Mouse (Mus musculus): ENCODE measurements around the gene Rnf167.

The Rnf167 gene

DNA sequence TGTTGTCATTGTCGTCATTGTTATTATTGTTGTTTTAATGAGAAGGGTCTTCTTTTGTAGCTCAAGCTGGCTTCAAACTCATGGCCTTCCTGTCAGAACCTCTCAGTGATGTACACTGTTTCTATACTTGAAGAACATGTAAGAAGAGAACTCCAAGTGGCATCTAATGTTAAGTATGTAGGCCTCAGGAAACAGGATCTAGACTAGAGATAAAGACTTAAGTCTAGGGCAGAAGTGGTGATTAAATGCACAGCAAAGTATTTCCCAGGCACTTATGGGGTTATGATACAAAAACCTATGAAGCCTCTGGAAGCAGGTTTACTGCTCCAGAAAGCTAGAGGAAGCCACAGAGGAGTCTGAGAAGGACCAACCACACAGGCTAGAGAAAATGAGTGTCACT, 8.7 kb upstream of the Rnf167 start:
- DNase-seq, result no peak

DNA sequence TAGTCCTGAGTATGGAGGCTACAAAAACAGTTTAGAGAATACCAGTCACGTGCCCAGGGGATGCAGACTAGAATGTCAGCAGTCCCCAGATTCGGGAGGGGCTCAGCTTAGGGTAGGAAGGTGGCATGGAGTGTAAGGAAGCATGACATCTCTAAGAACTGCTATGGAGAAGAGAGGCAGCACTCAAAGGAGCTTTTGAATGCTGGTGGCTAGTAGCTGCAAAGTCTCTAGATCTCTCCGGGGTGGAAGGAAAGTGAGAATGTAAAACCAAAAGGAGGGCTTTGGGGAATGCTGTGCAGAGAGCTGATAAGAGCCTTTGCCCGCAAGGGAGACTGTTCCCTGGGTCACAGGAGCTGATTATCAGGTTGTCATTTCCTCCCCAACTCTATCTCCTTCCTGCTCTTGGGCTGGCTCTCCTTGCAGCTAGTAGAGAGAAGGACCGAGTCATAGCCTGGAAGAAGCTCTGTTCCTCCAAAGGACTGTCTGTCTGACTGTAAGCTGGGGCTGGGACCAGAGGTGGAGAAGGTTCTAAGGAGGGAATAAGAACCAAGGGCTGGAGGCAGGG, 8.2 kb upstream of the Rnf167 start, which contains the start of gene Gp1ba:
Gp1ba (plus strand) TSS at position 409 of the 565 bp plus-strand sequence.
- DNase-seq, result no peak

DNA sequence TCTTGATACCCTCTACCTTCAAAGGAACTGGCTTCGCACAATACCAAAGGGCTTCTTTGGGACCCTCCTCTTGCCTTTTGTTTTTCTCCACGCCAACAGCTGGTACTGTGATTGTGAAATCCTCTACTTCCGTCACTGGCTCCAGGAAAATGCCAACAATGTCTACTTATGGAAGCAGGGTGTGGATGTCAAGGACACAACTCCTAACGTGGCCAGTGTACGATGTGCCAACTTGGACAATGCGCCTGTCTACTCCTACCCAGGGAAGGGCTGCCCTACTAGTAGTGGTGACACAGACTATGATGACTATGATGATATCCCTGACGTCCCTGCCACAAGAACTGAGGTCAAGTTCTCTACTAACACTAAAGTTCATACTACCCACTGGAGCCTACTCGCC, 7.1 kb upstream of the Rnf167 start:
- no peak for DNase-seq

DNA sequence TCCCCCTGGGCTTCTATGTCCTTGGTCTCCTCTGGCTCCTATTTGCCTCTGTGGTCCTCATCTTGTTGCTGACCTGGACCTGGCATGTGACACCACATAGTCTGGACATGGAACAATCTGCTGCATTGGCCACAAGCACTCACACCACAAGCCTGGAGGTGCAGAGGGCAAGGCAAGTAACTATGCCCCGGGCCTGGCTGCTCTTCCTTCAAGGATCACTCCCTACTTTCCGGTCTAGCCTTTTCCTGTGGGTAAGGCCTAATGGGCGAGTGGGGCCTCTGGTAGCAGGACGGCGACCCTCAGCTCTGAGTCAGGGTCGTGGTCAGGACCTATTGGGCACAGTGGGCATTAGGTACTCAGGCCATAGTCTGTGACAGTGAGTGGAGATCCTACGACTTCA, 5.8 kb upstream of the Rnf167 start:
- DNase-seq, result no peak

DNA sequence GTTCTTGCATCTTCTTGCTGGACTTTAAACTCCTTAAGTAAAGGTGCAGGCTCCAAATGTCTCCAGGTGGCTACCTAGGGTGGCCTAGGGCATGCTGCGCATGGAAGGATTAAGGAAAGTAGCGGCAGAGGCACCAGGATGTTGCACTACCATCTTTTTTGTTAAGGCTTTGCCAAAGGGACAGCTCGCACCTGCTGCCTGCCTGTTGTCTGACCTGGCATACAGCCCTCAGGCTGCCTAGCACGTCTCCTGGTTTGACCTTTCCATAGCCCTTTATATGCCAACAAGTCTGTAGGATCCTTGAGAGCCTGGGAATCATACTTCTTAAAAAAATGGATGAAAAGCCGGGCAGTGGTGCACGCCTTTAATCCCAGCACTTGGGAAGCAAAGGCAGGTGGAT, 4.0 kb upstream of the Rnf167 start:
- DNase-seq, result no peak

DNA sequence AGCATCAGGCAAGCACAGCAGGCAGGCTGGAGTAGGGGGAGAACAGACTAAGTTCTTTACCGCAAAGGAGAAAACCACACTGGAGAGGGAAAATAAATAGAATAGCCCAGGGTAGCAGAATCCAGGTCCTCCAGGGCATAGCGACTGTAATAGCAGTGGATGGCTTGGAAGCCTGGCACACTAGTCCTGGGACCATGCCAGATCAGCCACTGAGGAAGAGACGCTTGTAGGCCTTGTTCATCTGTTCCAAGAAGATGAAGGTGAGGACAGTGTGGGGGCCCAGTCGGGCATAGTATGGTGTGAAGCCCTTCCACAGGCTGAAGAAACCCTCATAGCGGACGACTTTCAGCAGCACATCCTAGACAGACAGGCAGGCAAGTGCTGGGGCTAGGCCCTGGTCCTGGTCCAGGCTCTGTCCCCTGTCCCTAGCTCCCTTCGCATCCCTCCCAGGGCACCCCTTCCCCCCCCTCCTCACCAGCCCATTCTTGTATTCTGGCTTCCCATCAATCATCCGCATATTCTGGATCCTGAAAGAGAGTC, 2.4 kb upstream of the Rnf167 start:
- no peak for DNase-seq

DNA sequence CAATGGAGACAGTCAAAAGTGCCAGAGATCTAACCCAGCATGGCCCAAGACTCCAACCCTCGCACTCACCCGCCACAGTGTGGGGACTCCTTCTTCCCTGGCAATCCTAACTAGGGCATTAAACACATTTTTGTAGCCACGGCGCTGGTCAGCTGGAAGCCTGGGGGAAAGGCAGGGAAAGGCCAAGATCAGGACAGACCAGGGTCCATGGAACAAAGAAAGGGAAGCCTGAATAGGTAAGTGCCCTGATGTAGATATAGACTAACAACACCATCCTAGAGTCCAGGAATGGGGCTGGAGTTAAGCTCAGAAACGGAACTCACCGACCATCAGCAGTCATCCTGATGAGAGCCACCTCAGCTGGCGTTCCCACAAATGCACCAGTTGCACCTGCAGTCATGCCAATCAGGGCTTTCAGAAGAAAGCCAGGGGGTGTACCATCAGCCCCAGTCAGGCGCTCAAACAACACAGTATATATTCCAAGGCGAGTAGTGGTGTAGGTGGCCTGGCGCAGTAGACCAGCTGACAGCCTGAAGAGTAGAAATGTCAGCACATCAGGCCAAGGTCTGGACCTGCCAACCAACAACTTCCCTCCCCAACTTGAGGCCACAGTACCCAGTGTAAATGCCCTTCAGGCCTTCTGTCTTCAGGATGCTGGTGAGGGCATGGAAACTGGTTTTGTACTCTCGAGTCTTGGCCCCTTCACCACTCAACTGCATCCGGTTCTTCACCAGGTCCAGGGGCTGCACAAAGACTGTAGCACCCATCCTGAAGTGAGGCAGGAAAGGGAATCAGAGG, 1.4 kb upstream of the Rnf167 start:
- DNase-seq, result no peak

DNA sequence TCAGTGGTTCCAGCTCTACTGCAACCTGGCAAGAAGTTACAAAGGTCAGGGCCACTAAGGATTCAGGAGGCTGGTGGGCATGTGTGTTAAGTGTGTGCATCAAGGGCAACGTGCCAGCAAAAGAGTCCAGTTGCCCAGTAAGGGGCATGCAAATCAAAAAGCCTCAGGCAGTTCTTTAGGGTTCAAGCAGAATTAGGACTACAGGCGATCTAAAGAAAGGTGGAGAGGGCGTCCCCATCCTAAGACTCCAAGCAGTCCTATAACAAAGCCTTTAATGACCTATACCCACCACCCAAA, 828 bp upstream of the Rnf167 start:
- peak; percentile 60 to 62 for DNase-seq

DNA sequence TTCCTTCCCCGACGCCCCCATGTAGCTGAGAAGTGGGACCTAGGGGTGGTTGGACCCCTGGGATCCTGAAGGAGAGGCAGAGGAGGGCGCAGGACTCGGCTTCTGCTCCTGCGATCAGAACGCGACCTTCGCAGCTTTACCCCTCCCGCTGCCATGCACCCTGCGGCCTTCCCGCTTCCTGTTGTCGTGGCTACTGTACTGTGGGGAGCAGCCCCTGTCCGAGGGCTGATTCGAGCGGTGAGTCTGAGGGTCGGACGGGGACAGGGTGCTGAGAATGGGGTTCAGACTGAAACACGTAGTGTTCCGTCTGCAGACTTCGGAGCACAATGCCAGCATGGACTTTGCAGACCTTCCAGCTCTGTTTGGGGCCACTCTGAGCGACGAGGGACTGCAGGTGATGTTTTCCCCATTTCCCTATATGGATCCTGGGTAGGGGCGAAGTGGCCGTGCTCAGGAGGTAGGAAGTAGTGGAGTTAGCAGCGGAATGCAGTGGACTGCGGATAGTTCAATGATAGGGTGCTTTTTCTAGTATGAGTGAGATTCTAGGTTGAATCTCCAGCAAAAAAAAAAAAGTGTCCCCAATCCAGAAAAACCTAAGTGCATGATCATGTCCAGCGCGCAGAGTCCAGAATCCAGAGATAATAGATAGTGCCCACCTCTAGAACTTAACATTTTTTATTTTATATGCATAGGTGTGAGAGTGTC, 833 bp downstream of the Rnf167 start:
- peak in 1 of 2 experiments; percentile 50 for DNase-seq

DNA sequence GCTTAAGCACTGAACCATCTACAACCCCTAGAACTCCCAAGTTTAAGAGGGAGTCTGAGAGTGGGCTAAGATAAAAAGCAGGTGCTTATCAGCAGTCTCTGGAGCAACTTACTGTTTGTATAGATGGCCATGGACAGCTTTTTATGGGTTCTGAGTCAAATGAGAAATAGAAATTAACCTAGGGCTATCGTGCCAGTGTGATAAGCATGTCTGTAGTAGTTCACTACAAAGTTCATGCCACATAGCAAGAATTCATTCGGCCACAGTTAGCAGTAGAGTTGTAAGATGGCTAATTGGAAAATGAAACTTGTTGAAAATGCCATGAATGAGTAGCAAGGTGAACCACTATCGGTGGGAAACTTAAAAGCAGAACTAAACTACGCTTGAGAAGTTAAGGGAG, 1.5 kb downstream of the Rnf167 start:
- DNase-seq, result no peak

DNA sequence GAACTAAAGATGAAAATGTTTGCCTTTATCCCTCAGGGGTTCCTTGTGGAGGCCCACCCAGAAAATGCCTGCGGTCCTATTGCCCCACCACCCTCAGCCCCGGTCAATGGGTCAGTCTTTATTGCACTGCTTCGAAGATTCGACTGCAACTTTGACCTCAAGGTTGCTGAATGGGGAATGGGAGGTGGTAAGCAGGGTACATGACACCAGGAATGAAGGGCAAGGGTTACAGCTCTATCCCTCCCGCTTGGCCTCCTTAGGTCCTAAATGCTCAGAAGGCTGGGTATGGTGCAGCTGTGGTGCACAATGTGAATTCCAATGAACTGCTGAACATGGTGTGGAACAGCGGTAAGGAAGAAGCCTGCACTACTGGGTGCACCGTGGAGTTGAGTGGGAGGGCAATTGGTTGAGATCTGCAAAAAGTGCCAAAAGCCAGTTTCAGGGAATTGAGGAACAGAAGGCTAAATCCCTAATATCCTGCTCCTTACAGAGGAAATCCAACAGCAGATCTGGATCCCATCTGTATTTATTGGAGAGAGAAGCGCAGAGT, 2.2 kb downstream of the Rnf167 start:
- no peak for DNase-seq

DNA sequence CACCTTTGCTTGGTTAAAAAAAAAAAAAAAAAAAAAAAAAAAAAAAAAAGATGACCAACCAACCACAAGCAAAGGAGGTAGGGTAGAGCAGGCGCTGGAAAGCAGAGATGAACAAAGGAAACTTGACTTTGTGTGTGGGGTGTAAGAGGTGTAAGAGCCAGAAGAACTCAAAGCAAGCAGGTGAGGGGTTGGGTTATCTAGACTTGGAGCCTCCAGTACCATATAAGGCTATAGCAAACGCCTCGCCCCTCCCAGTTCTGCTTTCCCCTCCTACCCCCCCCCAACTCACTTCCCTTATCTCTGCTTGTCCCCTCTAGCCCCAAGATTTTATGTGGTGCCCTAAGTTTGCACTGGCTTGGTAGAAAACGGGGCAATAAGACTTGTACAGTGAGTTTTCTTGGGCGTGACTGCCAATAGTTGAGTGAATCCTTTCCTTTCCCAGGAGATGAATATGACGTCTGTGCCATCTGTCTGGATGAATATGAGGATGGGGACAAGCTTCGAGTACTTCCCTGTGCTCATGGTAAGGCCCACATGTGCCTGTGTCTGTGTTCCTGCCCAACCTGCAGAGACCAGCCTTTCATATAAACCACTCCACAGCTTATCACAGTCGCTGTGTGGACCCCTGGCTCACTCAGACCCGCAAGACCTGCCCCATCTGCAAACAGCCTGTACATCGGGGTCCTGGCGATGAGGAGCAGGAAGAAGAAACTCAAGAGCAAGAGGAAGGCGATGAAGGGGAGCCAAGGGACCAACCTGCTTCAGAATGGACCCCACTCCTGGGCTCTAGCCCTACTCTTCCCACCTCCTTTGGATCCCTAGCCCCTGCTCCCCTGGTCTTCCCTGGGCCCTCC, 3.5 kb downstream of the Rnf167 start:
- peak in 1 of 2 experiments; percentile 13 for DNase-seq

DNA sequence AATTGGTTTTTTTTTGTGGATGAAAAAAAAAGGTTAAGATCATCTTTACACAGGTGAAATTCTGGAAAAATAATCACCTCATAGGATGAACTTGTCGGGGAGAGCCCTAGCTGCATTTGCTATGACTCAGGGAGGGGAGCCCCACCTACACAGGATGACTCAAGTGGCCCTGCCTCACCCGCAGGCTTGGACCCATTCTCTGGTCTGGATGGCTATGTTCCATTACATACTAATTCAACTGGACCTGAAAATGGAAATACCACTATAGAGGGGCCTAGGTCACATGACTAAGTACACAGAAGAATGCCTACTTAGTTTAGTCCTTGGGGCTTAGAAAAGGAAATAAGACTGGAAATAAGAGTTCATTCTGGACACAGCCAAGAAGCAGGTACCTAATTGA, 4.4 kb downstream of the Rnf167 start:
- DNase-seq, result no peak

DNA sequence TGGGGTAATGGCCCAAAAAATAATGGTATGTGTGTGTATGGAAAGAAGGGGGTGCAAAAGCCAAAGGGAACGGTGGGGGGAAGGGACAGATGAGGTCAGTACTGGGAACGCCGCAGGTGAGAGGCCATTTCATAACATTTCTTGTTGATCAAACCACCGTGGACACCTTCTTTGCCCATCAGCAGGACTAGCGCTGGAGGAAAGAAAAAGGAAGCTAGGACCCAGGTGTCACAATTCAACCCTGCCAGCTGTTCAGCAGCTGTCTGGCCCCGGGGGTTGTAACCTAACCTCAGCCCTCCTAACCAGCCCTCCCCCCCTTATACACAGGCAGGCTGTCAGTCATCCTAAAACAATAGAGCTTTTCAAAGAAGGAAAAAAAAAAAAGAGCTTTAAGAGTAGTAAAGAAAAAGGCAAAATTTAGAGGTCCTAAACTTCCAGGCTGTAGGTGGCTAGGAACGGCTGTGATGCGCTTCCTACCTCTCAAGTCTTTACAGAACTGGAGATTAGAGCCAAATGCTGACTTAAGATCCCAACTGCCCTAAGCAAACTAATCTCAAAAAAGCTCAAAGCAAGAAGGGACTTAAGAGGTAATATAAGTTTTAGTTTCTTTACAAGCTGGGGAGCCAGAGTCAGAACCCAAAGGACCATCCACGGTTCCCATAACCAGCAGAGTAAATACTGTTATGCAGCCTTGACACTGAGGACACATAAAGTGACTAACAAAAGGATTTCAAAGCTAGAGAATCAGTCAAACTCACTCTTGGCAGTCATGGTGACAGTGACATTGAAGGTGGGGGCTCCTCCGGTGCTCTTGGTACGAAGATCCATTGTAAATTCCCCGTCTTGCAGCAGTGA, 5.2 kb downstream of the Rnf167 start:
- DNase-seq, result peak in 1 of 2 experiments; percentile 21

DNA sequence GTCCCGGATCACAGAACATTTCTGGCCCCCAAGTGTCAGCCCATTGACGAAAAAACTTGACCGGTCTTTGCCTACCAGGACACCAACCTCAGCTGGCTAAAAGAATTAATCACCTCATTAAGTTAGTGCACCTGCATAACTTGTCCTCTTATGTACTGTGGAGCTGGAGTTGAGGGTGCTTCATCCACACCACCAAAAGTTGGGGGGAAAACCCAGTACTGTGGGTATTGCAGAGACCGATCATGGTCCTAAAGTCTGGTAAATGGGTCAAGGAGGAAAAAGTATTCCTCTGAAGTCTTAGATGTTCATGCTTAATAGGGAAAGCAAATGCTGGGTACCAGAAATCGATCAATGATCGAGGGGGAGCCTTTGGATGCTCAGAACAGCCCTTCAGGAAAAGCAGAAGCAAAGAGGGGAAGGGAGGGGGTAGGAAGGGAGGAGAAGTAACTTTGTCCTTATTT, 5.9 kb downstream of the Rnf167 start:
- no peak for DNase-seq

DNA sequence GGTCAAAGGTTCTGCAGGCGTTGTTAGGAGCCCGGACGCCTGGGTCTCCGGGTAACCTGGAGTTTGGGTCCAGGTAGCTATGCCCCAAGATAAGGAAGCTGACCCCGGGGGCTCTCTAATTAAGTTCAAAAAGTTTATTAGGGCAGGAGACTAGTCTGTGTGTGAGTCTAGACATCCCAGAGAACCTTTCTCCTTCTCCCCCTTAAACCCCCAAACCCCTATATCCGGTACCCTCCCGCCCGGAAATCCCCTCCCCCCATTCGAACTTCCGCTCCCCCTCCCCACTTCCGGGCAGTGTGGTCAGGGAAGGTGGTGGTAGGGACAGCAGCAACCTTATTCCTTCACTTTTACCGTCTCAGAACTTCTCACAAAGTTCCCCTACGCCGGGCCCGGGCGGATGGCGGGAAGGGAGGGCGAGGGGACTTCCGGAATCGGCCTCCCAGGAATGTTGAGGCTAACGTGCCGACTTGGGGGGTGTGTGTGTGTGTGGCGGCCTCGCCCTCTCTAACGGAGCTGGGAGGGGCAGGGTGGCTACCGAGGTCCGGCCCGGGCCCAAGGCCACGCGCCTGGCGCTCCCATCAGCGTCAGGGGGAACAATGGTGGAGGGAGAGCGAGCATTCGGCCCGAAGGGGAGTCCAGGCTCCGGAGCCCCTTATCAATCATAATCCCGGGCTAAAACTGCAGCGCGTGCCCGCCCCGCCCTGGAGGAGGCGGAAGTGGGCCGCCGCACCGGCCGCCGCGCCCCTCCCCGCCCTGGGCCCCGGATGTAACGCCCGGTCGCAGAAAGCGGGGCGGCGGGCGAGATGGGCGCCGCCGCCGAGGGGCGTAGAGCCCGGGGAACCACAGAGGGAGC, 6.5 kb downstream of the Rnf167 start:
- DNase-seq, result peak; percentile 54 to 85

DNA sequence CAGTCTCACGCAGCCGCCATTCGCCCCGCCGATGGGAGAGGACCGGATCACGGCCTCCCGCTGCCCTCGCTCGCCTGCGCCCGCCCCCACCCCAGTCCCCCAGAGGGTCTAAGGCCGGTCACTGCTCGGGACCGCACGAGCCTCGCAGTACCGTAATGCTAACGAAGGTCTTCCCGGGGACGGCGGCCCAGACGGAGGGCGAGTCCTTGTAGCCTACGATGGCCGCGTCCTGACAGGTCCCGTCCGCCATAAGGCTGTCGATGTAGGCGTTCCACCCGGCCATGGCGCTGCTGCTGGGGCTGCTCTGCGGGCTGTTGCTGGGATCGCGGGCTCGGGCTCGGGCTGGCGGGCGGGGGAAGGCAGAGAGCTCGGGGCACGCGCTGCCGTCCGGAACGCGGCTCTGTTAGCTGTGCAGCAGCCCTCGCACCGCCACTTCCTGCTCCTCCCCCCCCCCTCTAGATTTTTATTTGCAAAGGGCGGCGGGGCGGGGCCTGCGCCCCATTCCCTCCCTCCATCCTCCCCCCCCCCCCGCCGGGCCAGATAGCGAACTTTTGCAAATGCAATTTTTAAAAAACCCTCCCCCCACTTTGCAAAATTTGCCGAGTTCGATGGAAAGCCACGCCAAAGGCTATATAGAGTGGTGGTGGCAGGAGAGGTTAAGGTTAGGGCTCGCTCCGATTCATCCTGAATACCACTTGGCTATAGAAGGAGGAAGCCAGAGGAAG, 7.3 kb downstream of the Rnf167 start, which contains the start of gene Pfn1:
Pfn1 (minus strand) TSS at position 447 of the 725 bp plus-strand sequence.
- DNase-seq, result peak; percentile 79 to 89

DNA sequence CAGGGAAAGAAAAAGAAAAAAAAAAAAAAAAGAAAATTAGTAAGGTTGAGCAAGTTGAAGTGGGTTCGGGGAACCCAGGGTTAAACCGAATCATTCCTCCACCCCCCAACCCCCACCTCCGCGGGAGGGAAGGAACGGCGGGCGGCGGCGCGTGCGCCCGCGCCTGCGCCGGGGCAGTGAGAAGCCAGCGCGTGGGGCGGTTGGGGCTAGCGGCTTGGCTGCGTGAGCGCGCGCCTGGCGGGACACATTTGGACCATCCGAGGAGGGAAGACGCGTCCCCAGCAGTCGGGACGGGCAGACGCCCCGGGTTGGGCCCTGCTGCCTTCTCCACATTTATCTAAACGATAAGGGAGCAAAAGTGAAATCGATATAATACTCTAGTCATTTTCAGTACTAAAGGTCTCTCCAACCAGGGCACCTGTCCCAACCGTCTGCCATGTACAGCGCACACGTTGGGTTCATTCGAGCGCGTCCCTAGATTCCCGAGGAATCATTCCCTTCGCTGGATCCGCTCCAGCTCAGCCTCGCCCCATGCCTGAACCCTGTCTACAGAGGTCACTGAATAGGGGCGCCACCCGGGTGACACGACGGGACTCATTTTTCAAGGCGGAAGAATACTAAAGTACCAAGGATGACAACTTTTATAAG, 8.0 kb downstream of the Rnf167 start:
- DNase-seq, result peak; percentile 81 to 91
